Mouse (Mus musculus): ENCODE data around the gene Kiss1r.

DNA sequence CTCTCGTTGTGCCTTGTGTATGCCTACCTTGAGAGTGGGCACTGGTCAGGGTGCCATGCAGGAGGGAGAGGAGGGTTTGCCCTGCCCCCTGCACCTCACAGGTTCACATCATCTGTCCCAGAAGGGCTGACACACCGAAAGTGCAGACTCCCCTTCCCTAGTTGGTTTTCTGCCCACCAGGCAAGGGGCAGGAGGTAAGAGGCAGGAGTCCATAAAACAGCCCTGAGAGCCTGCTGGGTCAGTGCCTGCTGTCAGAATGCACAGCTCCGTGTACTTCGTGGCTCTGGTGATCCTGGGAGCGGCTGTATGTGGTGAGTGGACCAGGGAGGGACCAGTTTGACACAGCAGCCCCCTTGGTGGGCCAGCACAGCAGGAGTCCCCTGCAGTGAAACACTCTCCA, 26.1 kb upstream of the Kiss1r start, which contains the start of gene Cfd:
- TF ChIP-seq CTCF (IDR thresholded peaks at IDR 0.05): no peak
- no peak for TF ChIP-seq EP300 (IDR thresholded peaks at IDR 0.05)
